Mouse (Mus musculus): ENCODE results near the gene Slfn5.
"Not testable (repeated sequence)": the region's sequence is repeated elsewhere in the genome, so short reads cannot be mapped to it uniquely, and the experiment has no call there.

Slfn5 gene

DNA sequence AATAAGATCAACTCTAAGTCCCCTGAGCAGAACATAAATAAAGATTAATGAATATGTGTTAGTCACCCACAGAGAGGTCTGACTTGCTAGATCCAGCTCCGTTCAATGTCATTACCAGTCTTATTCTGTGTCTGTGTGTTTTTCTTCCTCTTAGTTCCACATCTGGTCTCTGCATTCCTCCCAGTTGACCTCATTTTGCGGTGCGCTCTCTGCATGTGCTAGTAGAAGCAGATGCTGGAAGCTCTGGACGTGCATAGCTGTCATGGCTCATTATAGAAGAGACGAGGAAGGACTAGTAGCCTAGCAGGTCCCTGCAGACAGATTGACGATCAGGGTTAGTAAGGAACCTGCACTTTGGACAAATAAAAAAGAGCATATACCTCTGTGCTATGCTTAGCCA is 7.8 kb upstream of the Slfn5 start:
- in situ Hi-C loops (cut with MboI) = no loop called here

DNA sequence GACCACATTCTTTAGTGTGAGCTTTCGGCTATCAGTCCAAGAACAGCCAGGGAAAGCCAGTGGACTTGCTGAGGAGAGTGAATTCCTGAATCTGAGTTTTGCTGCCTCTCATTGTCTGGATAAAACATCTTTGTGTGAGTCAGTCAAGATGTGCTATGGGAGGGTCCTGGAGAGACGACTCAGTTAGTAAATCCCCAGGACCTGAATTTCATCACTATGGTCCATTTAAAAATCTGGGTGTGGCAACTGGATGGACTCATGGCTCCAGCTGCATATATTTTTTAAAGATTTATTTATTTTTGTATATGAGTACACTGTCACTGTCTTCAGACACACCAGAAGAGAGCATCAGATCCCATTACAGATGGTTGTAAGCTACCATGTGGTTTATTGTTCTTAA is 5.5 kb upstream of the Slfn5 start:
- in situ Hi-C loops (cut with MboI) = no loop called here

GRCm38 (mm10) chr11:82947457-82947856 is 3.7 kb upstream of the Slfn5 start:
- in situ Hi-C loops (cut with MboI) = no loop called here

DNA sequence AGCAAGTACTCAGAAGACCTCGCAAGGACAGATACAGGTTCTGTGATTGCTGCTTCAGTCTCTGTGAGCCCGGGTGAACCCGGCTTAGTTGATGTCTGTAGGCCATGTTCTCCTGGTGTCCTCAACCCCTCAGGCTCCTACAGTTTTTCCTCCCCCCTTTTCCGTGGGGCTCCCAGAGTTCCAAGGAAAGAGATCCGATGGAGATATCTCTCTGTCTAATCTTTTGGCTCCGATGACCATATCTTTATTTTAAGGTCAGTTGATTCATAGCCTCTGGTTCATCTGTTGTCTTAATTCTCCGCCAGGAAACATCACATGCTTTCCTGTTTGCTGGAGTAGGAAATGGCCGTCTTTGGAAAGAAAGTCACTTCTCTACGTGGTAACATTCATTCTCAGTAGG is 2.1 kb upstream of the Slfn5 start:
- in situ Hi-C loops (cut with MboI) = no loop called here

DNA sequence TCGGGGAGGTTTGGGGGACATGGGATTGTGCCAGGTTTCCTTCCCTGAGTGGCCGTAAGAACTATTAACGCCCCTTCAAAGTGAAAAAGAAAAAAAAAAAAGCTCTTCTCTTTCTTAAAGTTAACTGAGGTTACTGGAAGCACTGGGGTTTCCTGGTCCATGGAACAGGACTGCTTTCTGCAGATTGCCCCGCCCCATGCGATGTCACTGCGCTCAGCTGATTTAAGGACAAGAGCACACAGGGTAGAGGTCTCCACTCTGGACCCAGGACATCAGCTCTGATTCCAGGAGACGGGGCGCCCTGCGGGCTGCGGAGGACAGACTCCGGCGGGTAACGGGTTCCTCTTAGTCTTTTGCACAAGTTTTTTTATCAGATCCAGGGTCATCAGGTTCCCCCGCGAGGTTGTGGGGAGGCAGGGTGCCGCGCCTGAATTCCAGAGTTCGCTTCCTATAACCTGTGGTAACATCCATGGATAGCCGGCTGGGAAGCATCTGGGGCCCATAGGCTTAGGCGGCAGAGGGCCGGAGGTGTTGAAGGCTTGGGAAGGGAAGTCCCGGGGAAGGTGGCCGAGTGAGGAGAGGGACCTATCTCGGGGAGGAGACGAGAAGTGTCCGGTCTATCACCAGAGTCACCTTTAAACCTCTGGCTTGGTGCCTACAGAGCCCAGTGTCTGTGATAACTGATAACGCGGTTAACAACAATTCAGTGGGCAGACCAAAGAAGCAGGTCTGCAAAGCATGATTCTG is 889 bp downstream of the Slfn5 start:
- in situ Hi-C loops (cut with MboI) = no loop called here

DNA sequence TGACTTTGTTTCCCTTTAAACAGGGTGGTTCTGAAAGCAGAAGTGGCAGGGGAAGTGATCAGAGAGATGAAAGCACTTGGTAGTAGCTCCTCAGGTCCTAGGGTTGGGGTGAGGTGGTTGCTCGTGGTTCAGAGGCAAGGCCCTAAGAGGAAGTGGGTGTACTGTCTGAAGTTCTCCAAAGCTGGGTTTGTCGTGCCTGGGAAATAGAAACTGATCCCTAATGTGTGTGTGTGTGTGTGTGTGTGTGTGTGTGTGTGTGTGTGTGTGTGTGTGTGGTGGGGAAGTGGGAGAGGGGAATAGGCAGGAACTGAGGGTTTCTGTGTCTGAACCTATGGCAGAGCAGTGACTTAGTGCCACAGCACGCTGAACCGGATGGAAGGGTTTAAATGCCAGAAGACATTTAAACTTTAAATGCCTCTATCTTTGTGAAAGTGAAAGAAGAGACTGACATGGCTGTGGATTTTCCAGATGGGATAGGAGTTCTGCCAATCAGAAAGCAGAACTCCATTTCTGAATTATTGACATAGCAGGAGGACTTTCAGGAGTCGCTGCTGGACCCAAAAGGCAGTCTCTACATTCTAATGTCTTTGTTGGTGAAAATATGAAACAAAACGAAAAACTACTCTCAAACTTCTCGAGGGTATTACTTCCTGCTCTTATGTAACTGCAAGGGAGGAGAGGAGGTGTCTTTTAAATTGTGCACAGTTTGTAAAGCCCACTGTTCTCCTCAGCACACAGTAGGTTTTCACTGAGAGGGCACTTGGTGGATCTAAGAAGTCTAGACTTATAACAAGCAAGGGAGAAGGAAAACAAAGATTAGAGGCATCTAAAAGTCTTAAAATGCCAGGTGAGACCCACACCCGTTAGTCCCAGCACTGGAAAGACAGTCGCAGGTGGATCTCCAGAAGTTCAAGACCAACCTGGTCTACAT is 1.7 kb downstream of the Slfn5 start:
- in situ Hi-C loops (cut with MboI) = no loop called here

DNA sequence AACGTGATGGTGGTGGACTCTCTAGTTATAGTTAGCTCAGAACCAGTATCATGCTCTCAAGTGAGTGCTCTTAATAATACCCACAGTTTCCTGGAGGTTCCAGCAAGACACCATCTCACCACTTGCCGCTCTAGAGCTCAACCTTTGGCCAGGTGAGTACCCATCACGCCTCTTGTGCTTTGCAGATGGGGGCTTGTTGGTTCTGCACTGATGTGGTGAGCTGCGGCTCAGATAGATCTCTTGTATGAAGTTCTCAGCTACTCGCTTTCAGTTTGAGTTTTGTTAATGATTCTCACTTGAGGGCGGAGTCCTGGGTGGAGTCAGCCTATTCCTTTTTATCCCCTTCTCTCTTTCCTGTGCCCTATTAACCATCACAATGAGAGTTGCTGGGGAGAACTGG is 3.5 kb downstream of the Slfn5 start:
- in situ Hi-C loops (cut with MboI) = no loop called here

GRCm38 (mm10) chr11:82956925-82957324 is 5.8 kb downstream of the Slfn5 start:
- in situ Hi-C loops (cut with MboI) = no loop called here

DNA sequence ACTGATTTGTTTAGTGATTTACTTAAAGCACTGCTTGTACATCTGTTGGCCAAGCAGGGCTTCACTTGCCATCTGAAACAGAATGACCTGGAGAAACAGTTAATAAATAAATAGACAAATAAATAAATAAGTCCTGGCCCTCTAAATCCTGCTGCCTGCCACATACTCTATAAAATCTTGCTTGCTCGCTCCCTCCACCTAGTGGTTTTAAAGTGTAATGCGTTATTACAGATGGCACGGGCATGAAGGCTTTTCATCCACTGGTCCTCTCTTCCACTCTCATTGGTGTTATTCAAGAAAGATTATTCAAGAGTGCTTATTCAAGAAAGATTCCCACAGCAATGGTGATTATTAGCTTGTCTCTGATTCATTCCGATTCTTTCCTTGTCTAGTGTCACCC is 8.5 kb downstream of the Slfn5 start:
- in situ Hi-C loops (cut with MboI) = loop anchor here (5.0 kb wide), 1 partner anchor 42 kb away; no protein-coding TSS in a partner anchor

GRCm38 (mm10) chr11:82961743-82962142 is 10.6 kb downstream of the Slfn5 start:
- in situ Hi-C loops (cut with MboI) = loop anchor here (5.0 kb wide), 1 partner anchor 44 kb away; no protein-coding TSS in a partner anchor

DNA sequence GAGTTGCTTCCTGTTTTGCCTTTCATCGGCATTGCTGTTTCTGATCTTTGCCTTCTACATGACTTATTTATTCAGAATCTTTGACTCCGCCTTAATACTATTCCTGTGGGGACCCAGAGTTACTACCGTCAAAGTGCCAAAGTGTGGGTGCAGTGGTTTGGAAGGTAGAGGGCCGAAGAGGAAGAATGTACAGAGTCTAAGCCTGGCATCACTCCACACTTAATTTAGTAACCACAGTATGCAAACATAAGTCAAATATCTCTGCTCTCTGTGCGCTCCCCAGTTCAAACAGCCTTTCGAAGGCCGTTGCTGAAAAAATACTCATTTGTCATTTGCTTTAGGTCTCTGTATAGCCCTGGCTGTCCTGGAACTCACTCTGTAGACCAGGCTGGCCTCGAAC is 11.1 kb downstream of the Slfn5 start:
- in situ Hi-C loops (cut with MboI) = loop anchor here (5.0 kb wide), 1 partner anchor 45 kb away; no protein-coding TSS in a partner anchor

- in situ Hi-C loops (cut with MboI) = no loop called here
Observed at GRCm38 (mm10) chr11:82970712-82971589, 19.8 kb downstream of the Slfn5 start.

DNA sequence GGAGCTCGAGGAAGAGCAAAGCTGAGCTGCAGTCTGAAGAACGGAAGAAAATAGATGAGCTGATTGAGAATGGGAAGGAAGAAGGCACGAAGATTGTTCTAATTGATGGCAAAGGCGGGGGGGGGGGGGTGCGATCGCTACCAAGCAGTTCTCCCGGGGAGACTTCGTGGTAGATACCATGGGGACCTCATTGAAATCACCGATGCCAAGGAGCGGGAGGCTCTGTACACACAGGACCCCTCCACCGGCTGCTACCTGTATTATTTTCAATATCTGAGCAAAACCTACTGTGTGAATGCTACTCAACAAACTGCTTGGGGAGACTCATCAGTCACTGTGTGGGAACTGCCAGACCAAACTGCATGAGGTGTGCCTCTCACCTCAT is 20.4 kb downstream of the Slfn5 start:
- in situ Hi-C loops (cut with MboI) = no loop called here

DNA sequence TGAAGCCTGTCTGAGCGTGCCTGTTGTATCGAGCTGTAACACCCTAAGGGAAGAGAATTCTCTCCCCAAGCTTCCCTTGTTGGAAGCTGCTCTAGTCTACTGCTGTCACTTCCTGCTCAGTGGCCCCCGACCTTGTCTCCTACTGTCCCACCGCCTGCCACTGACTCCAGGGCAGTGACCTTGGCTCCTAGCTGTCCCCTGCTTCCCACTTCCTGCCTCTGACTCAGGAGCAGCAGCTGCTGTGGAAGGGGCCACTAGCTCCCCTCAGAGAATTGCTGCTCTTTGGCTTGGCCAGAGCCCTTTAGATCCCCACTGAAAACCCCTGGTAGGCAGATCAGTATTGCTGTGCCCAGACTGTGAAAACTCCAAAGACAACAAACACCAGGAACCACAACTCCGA is 22.8 kb downstream of the Slfn5 start:
- in situ Hi-C loops (cut with MboI) = no loop called here

- in situ Hi-C loops (cut with MboI) = not testable (repeated sequence)
Observed at GRCm38 (mm10) chr11:82982409-82982808, 31.3 kb downstream of the Slfn5 start.

DNA sequence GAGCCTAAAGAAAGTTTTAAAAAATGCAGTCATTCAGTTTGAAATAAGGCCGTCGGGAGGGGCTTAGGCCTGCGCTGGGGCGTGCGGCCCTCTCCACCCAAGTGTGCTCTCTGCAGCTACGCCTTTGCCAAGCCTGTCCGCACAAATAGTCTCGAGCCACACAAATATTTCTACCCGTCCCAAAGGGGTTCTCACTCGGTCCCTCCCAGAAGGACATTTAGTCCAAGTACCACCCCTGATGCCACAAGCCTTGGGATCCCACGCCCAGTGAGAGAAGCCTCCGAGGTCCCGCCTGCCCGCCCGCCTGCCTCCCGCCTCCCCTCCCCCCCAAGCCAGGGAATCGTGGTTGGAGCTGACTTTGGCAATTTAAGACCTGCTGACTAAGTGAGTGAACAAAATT is 32.0 kb downstream of the Slfn5 start:
- in situ Hi-C loops (cut with MboI) = no loop called here

- in situ Hi-C loops (cut with MboI) = no loop called here
Observed at GRCm38 (mm10) chr11:82987621-82988020, 36.5 kb downstream of the Slfn5 start.

GRCm38 (mm10) chr11:82989357-82989756 is 38.2 kb downstream of the Slfn5 start:
- in situ Hi-C loops (cut with MboI) = no loop called here

GRCm38 (mm10) chr11:82990612-82991385 is 39.6 kb downstream of the Slfn5 start:
- in situ Hi-C loops (cut with MboI) = not testable (repeated sequence)

- in situ Hi-C loops (cut with MboI) = no loop called here
Observed at GRCm38 (mm10) chr11:82991469-82992166, 40.5 kb downstream of the Slfn5 start, which contains the start of gene Slfn9. Gene Slfn9 (minus strand): TSS chr11:82991830.

All from mature B cell (primary cell).